Mouse (Mus musculus): ENCODE results near the gene Nbea. TPM values are rescaled to one million over a fixed set of nuclear protein-coding genes. Genes with fewer than 3 reads are reported as not detected.

Gene Nbea
- total and polyA plus RNA-seq, 3 experiments = 0.04 to 0.27 TPM; not detected in 1

DNA sequence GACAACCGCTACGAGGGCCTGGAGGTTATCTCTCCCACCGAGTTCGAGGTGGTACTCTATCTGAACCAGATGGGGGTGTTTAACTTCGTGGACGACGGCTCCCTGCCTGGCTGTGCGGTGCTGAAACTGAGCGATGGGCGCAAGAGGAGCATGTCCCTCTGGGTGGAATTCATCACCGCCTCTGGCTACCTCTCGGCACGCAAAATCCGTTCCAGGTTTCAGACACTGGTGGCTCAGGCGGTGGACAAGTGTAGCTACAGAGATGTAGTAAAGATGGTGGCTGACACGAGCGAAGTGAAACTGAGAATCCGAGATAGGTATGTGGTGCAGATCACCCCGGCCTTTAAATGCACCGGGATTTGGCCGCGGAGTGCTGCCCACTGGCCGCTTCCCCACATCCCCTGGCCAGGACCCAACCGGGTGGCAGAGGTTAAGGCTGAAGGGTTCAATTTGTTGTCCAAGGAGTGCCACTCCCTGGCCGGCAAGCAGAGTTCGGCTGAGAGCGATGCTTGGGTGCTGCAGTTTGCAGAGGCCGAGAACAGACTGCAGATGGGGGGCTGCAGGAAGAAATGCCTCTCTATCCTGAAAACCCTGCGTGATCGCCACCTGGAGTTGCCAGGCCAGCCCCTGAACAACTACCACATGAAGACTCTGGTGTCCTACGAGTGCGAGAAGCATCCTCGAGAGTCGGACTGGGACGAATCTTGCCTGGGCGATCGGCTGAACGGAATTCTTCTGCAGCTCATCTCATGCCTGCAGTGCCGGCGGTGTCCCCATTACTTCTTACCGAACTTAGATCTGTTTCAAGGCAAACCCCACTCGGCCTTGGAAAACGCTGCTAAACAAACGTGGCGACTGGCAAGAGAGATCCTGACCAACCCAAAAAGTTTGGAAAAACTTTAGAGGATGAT, 400.1 kb downstream of the Nbea start:
- H3K4me3 ChIP-seq (ENCODE audit: control insufficient read depth in 1 of 2, insufficient read depth in 1 of 2, low read depth in 2 of 2, low read length in 2 of 2) = no peak overlapping the region
- no peaks in the 10 kb centered on the region for H3K27me3 ChIP-seq (ENCODE audit: control insufficient read depth in 1 of 2, insufficient read depth in 2 of 2, low read length in 2 of 2)
- no peak for TF ChIP-seq ZKSCAN1 (IDR thresholded peaks at IDR 0.05; ENCODE audit: low read depth, low read length)
- TF ChIP-seq POLR2AphosphoS5 (IDR thresholded peaks at IDR 0.05; ENCODE audit: borderline replicate concordance, low read depth, low read length) = no peak
- no peaks in the 10 kb centered on the region for H3K4me1 ChIP-seq (ENCODE audit: control insufficient read depth in 1 of 2, insufficient read depth in 2 of 2, low read length in 2 of 2)
- DNase-seq (ENCODE audit: low read depth, low spot score) = no peak
- H3K9me3 ChIP-seq (replicated peaks; ENCODE audit: insufficient read depth, low read length) = no peaks in the 10 kb centered on the region
- H3K9ac ChIP-seq (ENCODE audit: control insufficient read depth, low read depth, low read length, poor library complexity, severe bottlenecking) = no peak overlapping the region
- no peaks in the 10 kb centered on the region for H3K79me2 ChIP-seq (ENCODE audit: control insufficient read depth, insufficient read depth, low read length, poor library complexity)
- H3K27ac ChIP-seq (ENCODE audit: control insufficient read depth, low read depth, low read length) = no peak overlapping the region
- no peaks in the 10 kb centered on the region for H3K36me3 ChIP-seq (ENCODE audit: control insufficient read depth in 1 of 2, insufficient read depth in 2 of 2, low read length in 2 of 2)

DNA sequence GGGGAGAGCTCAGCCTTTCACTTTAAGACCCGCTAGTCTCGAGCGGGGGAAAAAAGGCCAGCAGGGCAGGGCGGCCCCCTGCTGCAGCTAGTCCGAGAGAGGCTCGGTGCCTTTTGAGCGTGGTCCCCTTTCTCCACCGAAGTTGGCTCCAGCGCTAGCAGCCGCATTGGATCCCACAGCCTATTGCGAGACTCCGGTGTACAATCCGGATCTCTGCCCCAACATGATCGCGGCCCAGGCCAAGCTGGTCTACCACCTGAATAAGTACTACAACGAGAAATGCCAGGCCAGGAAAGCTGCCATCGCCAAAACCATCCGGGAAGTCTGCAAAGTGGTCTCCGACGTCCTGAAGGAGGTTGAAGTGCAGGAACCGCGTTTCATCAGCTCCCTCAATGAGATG, 400.7 kb downstream of the Nbea start:
- Histone ChIP-seq H3K9ac (ENCODE audit: control insufficient read depth, low read depth, low read length, poor library complexity, severe bottlenecking) (no peak overlapping the region), H3K27ac (ENCODE audit: control insufficient read depth, low read depth, low read length) (no peak overlapping the region), H3K79me2 (ENCODE audit: control insufficient read depth, insufficient read depth, low read length, poor library complexity) (no peaks in the 10 kb centered on the region), H3K9me3 (replicated peaks; ENCODE audit: insufficient read depth, low read length) (no peaks in the 10 kb centered on the region), H3K27me3 (ENCODE audit: control insufficient read depth in 1 of 2, insufficient read depth in 2 of 2, low read length in 2 of 2) (no peaks in the 10 kb centered on the region), H3K4me3 (ENCODE audit: control insufficient read depth in 1 of 2, insufficient read depth in 1 of 2, low read depth in 2 of 2, low read length in 2 of 2) (no peak overlapping the region), H3K36me3 (ENCODE audit: control insufficient read depth in 1 of 2, insufficient read depth in 2 of 2, low read length in 2 of 2) (no peaks in the 10 kb centered on the region), H3K4me1 (ENCODE audit: control insufficient read depth in 1 of 2, insufficient read depth in 2 of 2, low read length in 2 of 2) (no peaks in the 10 kb centered on the region)
- DNase-seq (ENCODE audit: low read depth, low spot score) = no peak
- TF ChIP-seq NELFE (IDR thresholded peaks at IDR 0.05; ENCODE audit: low read depth, low read length) (no peak), CHD1 (IDR thresholded peaks at IDR 0.05; ENCODE audit: low read depth, low read length) (no peak), ZNF384 (IDR thresholded peaks at IDR 0.05; ENCODE audit: low read depth, low read length) (no peak), HCFC1 (IDR thresholded peaks at IDR 0.05; ENCODE audit: low read depth, low read length) (no peak), TCF12 (IDR thresholded peaks at IDR 0.05; ENCODE audit: low read depth, low read length) (no peak), RCOR1 (IDR thresholded peaks at IDR 0.05; ENCODE audit: low read depth, low read length) (no peak)

- H3K27me3 ChIP-seq (ENCODE audit: control insufficient read depth in 1 of 2, insufficient read depth in 2 of 2, low read length in 2 of 2) = no peaks in the 10 kb centered on the region
- no peak within 1 kb of the TSS for H3K4me3 ChIP-seq (ENCODE audit: control insufficient read depth in 1 of 2, insufficient read depth in 1 of 2, low read depth in 2 of 2, low read length in 2 of 2)
Observed at GRCm38 (mm10) chr3:55782056-55782687, 401.3 kb downstream of the Nbea start, which contains the start of gene Mab21l1. TSS of gene Mab21l1 (plus strand) at chr3:55782510.

More at GRCm38 (mm10) chr3:55782056-55782687, 401.3 kb downstream of the Nbea start, which contains the start of gene Mab21l1:
- Histone ChIP-seq H3K27ac (ENCODE audit: control insufficient read depth, low read depth, low read length) (no peak within 1 kb of the TSS), H3K36me3 (ENCODE audit: control insufficient read depth in 1 of 2, insufficient read depth in 2 of 2, low read length in 2 of 2) (no peaks in the 10 kb centered on the region), H3K4me1 (ENCODE audit: control insufficient read depth in 1 of 2, insufficient read depth in 2 of 2, low read length in 2 of 2) (no peaks in the 10 kb centered on the region), H3K79me2 (ENCODE audit: control insufficient read depth, insufficient read depth, low read length, poor library complexity) (no peaks in the 10 kb centered on the region), H3K9ac (ENCODE audit: control insufficient read depth, low read depth, low read length, poor library complexity, severe bottlenecking) (no peak within 1 kb of the TSS), H3K9me3 (replicated peaks; ENCODE audit: insufficient read depth, low read length) (no peaks in the 10 kb centered on the region)
- no peak for TF ChIP-seq POLR2A (IDR thresholded peaks at IDR 0.05; ENCODE audit: control insufficient read depth in 1 of 2, insufficient read depth in 1 of 2, low read depth in 1 of 2, low read length in 2 of 2, poor library complexity in 1 of 2)
- no peak for TF ChIP-seq POLR2AphosphoS5 (IDR thresholded peaks at IDR 0.05; ENCODE audit: borderline replicate concordance, low read depth, low read length)
- TF ChIP-seq NRF1 (IDR thresholded peaks at IDR 0.05; ENCODE audit: insufficient read depth, low read depth, low read length, poor library complexity, severe bottlenecking) = no peak
- TF ChIP-seq SMC3 (IDR thresholded peaks at IDR 0.05; ENCODE audit: low read depth, low read length) = no peak
- TF ChIP-seq GABPA (IDR thresholded peaks at IDR 0.05; ENCODE audit: low read depth, low read length) = no peak
- TF ChIP-seq ZC3H11A (IDR thresholded peaks at IDR 0.05; ENCODE audit: low read depth, low read length) = no peak
- TF ChIP-seq POLR2AphosphoS2 (IDR thresholded peaks at IDR 0.05; ENCODE audit: low read length) = no peak
- no peak for TF ChIP-seq CHD2 (IDR thresholded peaks at IDR 0.05; ENCODE audit: low read length)
- no peak for TF ChIP-seq MAZ (IDR thresholded peaks at IDR 0.05; ENCODE audit: low read depth, low read length)
- DNase-seq (ENCODE audit: low read depth, low spot score) = no peak
